Mouse (Mus musculus) lung, adult 18-20 months (tissue): ENCODE data around the gene Ppl.

Source experiments
- DNase-seq, 2 experiments: peaks; one replicate each; pipeline ENCODE4 v3.0.0; 2022; ENCODE audit warnings: mixed read lengths in 2 of 2

Gene Ppl

DNA sequence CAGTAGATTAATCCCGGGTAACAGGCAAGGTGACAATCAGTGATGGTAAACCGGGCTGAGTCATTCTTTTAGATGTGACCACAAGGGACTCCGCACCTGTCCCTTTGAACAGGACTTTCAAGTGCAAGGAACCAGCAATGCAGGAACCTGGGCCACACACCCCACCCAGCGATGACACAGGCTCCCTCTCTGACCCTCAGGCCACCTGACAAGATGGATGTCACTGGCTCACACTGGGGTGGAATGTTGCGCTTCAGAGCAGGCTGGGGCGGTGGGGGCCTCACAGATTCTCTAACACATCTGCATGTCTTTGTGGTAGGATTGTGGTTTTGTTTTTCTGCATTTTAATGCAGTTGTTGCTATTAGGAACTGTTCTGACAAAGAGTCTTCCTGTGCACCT lies 8.7 kb downstream of the Ppl start:
- DNase-seq: no peak

DNA sequence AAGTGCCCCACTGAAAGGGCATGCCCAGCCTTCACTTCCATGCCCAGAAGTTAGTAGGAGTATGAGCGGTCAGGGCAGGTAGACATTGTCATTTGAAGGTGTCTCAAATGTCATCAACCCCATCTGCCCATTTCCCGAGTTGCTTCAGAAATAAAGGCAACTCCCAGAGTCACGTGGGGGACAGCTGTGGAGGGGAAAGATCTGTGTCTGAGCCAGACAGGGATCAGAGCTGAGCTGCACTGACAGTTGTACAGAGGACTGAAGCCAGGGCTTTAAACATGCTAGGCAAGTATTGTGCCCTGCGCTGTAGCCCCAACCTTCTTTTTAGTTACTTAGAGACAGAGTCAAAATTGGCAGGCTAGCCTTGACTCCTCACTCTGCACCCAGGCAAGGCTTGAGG lies 12.4 kb downstream of the Ppl start:
- no peak for DNase-seq

DNA sequence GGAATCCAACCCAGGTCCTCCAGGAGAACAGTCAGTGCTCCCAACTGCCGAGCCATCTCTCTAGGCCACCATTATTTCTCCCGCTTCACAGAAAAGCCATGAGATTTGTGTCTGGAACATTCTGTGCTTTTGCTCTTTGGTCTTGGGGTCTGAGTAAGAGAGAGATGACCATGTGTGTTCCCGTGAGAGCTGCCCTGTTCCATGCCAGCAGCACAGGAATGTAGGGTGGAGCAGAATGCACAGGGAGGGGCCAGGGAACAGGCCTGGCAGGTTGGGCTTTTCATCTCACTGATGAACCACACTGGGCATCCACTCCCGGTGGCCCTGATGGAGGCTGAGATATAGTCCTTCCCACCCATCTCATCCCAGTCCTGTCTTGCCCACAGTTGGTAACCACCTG lies 12.8 kb downstream of the Ppl start:
- DNase-seq: peak; percentile 46 to 71

DNA sequence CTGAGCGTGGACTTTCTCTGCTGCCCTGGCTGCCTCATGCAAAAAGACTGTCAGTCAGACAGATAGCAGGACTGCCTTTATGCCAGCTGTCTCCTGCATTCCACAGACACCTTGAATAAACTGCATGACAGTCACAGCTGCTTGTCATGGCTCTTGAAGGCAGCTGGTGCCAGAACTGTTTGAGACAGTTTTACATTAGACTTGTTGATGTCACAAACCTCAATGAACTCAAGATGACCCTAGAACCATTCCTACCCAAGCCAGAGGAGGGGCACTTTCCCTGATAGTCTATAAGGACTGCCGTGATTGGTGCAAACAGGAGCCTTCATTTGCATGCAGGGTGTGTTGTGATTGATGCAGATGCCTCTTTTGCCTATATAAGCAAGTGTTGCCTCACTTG lies 18.6 kb downstream of the Ppl start:
- no peak for DNase-seq

DNA sequence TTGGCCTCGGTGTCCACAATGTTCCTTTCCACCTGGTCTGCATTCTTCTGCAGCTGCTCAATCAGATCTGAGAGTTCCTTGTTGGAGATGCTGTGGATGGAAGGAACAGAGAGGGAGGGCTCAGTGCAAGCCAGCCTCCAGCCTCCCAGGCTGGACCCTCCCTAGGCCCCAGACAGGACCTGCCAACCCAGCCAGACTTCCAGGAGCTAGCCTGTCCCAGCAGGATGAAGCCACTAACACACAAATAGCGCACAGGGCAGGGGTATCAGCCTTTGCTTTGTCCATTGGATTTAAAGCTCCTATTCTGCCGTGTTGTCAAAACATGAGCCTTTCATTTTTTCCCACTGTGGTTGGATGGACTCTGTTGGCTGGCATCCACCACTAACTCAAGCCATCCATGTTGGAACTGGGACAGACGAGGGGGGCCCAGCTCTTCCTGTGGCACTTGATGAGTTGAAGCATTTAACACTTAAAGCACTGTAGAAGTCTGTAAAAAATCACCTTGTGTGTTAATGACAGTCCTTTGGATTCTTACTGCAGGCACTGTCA lies 19.1 kb downstream of the Ppl start:
- DNase-seq: no peak

DNA sequence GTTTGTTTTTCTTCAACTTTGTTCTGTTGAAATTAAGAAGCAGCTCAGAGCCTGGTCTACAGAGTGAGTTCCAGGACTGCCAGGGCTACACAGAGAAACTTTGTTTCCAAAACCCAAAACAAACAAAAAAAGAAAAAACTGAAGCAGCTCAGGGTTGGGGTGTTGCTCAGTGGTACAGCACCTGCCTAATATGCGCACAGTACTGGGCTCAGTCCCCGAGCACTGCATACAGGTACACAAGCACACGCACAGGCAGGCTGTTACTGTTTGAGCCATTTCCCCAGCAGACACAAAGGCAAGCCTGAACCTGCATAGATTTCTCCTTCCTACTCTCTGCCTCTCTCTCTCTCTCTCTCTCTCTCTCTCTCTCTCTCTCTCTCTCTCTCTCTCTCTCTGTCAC lies 21.2 kb downstream of the Ppl start:
- no peak for DNase-seq

DNA sequence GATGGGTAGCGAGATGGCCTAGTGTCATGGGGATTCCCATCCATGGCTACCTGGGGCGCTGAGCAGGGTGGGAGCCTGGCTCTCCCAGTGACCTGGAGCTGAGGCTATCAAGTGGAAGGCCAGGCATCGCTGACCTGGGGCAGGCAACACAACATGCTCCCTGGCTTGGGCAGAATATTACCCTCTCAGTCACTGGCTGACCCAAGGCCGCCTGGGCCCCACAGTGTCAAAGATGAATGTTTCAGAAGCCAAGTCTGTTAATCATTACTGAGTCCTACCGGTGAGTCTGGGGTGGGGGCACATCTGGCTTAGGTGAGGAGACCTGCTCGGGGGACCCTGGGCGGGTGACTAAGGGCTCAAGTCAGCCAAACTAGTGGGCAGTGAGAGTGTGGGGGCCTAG lies 22.3 kb downstream of the Ppl start:
- DNase-seq: no peak

DNA sequence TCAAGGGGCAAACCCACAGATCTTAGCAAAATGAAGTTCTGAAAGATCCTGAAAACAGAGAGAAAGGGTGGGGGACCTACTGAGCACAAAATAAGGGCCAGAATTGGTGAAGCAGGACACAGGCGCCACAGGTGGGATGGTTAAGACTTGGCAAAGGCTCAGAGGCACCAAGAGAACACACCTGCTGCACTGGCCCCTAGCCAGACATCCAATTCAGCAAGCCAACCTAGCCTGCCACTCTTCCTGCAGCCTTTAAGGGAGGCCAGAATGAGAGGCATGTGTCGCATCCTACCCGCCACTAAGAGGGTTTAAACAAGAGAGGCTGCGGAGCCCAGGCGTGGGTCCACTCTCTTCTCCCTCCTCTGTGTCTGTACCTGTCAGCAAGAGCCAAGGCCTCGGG lies 31.2 kb downstream of the Ppl start:
- DNase-seq: no peak

DNA sequence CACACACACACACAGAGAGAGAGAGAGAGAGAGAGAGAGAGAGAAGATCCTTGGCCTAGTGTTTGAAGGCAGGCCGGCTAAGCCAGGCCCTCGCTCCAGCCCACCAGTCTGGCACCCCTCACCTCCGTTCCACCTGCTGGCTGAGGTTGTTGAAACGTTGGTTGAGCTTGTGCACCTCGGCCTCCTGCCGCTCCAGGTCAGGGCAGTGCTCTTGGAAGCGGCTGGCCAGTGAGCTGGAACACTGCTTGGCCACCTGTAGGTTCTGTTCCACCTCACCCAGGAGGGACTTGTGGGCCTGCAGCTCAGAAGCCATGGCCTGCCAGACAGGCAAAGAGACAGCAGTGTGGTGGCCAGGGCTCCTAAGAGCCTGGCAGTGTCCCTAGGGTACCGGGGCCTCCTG lies 35.7 kb downstream of the Ppl start:
- DNase-seq: no peak

DNA sequence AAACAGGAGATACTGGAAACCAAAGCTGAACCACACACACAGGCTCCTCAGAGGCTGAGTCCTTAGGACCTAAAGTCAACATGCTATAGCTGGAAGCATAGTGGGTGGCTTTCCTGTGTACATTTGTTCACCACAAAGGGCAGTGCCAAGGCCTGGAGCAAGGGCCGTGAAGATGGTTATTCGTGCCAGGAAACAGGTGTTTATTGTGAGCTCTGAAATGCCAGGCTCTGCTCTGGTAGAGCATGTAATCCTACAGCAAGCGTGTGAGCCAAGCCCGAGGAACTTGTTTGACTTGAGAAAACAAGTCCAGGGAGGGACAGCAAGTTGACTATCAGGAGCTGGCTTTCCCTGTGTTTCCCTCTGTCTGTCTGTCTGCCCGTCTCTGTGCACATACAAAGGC lies 38.9 kb downstream of the Ppl start:
- peak; percentile 22 to 34 for DNase-seq

DNA sequence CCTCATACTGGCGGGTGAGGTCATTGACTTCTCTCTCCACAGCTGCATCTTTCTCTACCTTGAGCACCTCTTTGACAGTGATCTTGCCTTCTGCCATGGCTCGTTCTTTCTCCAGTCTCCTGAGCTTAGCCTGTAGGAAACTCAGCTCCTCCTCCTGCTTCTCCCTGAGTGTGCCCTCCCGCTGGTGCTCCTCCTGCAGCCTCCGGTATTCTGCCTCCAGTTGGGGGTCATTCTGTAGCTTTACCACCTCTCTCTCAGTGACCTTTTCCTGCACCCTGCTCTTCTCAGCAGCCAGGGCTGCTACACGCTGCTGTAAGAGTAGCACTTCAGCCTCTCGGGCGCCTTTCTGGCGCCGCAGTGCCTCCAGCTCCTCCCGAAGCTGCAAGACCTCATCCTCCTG lies 43.2 kb downstream of the Ppl start:
- DNase-seq: no peak

DNA sequence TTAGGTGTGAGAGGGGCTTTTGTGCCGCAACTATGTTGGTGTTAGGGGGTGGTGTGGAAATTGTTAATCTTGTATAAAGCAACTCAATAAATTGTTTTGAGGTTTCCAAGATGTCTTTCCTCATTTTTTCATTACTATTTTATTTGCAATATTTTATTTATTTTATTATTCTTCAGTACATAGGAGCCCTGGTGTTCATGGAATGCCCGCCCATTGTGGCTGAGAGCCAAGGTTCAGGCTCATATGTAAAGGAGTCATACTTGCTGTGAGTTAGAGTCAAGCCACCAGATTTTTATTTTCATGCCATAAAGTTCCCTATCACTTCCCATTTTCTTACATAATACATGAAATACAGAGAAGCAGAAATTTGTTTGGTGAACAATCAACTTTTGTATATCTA lies 46.0 kb downstream of the Ppl start:
- no peak for DNase-seq

DNA sequence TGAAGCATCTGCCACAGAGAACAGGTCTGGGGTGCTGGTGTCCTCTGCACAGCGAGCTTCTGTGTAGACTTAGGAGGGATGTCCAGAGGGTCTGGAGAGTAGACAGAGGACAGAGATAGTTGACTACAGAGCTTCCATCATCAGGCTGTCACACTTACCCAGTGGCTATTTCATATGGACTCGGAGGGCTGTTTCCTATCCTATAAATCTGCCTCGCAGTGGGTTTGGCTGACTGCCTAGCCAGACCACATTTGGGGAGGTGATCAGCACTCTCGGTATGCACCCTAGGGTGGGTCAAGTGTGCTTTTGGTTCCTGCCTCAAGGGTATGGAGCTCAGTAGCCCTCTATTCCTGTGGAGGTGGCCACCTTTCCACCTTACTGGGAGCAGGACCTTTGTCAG lies 47.0 kb downstream of the Ppl start:
- no peak for DNase-seq

DNA sequence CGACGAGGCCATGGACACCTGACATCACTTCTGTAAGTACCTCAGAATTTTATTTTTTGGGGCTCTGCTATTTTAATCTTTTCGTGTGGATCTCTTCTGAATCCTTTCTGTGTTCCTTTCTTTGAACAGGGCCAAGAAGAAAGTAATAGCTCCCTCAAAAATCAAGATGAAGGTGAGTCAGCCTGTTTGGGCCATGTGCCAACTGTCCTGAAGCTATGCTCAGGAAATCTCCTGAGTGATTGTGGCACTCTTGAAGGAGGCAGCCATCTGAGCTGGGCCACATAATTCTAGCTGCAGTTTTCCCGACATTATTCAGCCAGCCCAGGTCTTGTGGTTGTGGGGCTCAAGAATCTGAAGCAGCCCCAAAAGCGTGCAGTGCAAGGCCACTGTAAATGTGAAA lies 57.9 kb downstream of the Ppl start:
- DNase-seq: peak in 1 of 2 experiments; percentile 15

DNA sequence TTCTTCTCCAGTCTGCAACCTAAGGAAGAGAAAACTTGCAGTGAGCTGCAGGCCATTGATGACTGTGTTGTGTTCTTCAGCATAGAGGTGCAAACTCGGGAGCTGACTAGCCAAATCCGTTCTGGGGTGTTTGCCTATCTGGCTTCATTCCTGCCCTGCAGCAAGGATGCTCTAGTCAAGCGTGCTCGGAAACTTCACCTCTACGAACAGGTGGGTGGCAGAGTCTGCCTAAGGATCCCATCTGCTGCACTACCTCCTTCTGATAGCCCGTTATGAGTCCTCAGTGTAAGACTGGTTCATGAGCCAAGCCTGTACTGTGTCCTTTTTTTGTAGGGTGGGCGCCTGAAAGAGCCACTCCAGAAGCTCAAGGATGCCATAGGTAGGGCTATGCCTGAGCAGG lies 60.2 kb downstream of the Ppl start:
- DNase-seq: no peak

DNA sequence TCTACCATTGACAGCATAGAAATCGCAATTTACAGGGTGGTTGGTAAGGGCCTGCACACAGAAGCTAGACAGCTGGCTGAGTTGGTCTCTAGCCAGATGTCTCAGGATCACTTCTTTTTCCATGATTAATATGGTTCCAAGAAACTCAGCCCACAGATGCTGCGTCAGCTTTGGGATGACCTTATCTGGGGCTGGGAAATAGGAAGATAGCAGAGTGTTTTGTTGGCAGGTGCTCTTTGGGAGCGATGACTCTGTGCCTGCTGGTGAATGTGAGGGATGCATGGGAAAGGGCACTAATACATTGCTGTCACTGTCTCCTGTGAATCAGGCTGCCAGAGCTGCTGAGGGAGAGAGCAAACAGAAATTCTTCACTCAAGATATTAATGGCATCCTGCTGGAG lies 61.9 kb downstream of the Ppl start:
- peak in 1 of 2 experiments; percentile 18 for DNase-seq

DNA sequence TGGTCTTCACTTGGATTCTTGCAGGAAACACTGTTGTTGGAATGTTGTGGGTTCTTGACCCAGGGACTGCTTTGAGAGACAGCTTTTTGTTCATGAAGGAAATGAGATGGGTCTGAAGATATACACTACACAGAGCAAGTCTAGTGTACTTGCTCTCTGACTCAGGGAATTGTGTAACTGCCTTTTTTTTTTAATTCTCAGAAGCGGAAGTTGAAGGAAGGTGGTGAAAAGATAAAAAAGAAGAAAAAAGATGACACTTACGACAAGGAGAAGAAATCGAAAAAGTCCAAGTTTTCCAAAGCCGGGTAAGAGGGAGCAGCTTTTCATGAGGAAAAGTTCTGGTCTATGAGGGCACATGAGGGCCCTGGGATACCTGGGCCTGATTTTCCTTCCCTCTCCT lies 68.7 kb downstream of the Ppl start:
- no peak for DNase-seq

DNA sequence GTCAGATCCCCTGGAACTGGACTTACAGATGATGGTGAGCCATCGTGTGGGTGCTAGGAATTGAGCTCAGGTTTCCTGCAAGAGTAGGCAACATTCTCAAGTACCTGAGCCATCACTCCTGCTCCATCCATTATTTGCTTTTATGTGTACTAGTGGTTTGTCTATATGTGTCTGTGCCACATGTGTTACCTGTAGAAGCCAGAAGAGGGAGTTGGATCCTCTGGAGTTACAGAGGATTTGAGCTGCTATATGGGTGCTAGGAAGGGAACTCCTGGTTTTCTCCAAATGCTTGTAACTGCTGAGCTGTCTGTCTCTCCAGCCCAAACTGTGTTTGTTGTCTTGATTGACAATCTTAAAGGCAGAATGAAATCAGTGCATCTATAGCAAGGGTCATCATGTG lies 74.1 kb downstream of the Ppl start:
- no peak for DNase-seq

DNA sequence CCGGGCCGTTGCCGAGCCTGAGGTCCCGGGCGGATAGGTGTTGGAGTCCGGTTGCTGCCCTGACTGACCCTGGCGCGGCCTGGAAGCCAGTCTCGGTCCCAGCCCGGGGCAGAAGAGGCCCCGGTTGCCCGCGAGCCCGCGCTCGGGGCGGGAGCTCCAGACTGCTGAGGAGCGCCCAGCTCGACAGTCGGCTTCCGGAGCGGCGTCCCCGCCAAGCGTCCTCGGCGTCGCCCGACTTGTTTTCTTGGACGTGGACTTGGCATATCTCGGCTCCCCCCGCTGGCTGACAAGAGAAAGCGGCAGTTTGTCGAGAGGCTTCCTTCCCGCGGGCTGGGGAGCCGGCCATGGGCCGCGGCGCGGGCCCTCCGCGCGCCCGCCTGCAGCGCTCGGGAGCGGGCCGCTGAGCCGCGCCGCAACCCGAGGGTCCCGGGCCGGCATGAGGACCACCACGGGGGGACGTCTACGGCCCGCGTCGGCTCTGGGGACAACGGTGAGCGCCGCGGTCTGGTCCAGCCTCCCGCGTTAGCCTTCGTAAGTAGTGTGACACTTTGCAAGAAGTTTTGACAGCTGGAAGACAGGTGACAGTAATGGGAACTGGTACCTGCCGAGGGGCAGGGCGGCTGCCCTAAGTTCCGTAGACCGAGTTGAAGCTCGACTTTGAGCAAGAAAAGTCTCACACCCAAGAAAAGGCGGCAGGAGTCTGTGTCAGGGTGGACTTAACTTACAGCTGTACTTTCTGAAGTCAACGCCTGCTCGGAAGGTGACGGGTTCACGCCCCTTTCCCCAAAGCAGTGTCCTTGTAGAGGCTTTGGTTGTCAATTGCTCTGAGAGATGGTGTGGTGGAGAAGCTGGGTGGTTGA lies 81.7 kb downstream of the Ppl start:
- DNase-seq: peak; percentile 82 to 84

DNA sequence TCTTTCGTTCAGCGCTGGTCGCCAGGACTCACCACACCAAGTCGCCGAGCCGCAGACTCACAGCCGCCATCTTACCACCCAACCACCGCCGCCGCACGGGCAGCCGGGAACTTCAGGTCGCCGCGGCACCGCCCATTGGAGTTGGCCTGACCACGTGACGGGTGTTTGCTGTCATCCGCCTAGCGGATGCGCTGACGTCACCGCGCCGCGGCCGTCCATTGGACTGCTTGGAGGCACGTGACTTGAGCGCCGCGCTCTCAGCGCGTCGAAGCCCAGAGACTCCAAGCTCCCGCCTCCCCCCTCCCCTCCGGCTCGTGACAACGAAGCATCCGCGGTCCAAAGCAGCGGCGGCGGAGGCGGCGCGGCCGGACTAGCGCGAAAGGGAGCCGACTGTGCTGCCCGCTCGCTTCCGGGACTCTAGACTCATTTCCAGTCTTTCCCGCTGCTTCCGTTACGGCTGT lies 82.4 kb downstream of the Ppl start, which contains the start of the genes Glyr1 and Ubn1:
Gene Glyr1 (minus strand): TSS at position 90 of the 461 bp plus-strand sequence.
Gene Ubn1 (plus strand): TSS at position 284 of the 461 bp plus-strand sequence.
- DNase-seq: peak; percentile 99 to 100

DNA sequence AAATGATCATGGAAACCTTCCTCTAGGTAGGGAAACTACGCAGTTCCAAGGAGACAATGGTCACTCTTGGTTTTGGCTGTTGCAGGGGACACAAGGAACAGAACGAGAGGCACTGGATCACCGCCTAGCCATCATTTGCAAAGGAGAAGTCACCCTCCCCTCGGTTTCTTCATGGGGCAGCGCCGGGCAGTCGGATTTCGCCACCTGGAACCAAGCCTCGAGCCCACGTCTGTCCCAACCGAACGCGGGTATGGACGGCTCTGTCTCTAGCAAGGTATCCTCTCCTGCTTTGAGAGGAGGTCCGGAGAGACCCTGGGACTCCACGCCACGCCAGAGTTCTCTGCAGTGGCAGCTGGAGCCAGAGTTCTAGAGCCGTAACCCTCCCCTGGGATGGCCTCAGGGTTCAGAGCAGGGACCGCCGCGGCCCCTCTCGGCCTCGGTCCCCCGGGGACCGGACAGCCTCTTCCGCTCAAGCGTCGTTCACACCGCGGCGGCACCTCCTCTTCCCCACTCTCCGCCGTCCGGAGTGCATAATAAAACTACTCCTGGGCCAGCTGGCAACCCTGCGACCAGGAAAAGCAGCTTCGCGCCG lies 82.9 kb downstream of the Ppl start:
- DNase-seq: peak in 1 of 2 experiments; percentile 23

DNA sequence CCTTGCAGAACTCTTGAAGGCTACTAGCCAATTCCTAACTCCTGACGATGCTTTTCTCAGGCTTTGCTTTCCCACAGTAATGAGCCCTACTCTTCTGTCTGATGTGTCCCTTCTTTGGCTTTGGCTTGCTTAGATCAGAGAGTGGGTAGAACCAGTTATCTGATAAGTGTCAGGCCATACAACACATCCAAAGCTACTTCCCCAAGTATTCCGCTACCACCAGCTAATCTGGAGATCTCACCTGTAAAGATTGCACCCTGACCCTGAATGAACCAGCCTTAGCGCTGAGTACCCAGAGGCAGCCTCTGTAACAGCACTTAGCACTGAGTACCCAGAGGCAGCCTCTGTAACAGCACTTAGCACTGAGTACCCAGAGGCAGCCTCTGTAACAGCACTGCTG lies 86.9 kb downstream of the Ppl start:
- DNase-seq: no peak

DNA sequence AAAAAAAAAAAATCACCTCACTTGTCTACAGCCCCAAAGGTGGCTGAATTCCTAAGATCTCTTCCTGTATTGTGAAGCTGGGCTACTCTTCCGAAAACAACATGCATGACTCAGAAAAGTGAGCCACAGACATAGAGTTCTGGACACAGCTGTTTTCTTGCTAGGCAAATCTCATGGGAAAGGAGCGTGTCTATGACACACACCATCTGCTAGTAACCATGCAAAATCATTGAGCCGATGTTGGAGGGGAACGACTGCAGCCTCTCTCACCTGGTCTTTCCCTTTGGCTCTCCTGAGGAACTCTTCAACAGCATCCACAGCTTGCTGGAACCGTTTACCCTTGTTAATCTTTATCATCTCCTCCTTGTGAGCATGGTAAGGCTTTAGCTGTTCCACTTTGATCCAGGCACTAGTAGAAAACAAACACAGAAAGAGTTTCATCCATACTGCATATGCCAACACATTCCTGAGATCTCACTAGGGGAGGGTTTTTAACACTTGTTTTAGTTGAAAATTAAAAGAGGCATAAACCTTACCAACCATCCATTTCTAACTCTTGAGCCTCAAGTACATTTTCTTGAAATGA lies 95.5 kb downstream of the Ppl start:
- no peak for DNase-seq
